Mouse (Mus musculus): ENCODE measurements around the gene Nup107. TPM values are rescaled to one million over a fixed set of nuclear protein-coding genes. Genes with fewer than 3 reads are reported as not detected.

Gene Nup107
- polyA plus RNA-seq, 1 experiment from 2014 or later: 45.2 TPM

GRCm38 (mm10) chr10:117783786-117784420, 8.6 kb downstream of the Nup107 start:
- Histone ChIP-seq H3K27me3 (ENCODE audit: control insufficient read depth, insufficient read depth, low read length) (no peaks in the 10 kb centered on the region), H3K4me1 (ENCODE audit: control insufficient read depth, insufficient read depth, low read length) (no peaks in the 10 kb centered on the region), H3K9ac (replicated peaks; ENCODE audit: low read length) (no peak overlapping the region), H3K4me3 (replicated peaks; ENCODE audit: low read depth, low read length) (no peak overlapping the region), H3K27ac (replicated peaks; ENCODE audit: low read depth, low read length) (no peak overlapping the region), H3K9me3 (ENCODE audit: control insufficient read depth, low read length) (no peaks in the 10 kb centered on the region), H3K36me3 (ENCODE audit: control insufficient read depth, insufficient read depth, low read length) (peaks cover 69% of the 10 kb centered on the region), H3K4me2 (ENCODE audit: low read length) (no peak overlapping the region)
- no peak for ATAC-seq (ENCODE audit: low FRiP score, low TSS enrichment)
- no peak for DNase-seq
- WGBS: 97% methylated on average over 13 of the region's 13 CpGs

DNA sequence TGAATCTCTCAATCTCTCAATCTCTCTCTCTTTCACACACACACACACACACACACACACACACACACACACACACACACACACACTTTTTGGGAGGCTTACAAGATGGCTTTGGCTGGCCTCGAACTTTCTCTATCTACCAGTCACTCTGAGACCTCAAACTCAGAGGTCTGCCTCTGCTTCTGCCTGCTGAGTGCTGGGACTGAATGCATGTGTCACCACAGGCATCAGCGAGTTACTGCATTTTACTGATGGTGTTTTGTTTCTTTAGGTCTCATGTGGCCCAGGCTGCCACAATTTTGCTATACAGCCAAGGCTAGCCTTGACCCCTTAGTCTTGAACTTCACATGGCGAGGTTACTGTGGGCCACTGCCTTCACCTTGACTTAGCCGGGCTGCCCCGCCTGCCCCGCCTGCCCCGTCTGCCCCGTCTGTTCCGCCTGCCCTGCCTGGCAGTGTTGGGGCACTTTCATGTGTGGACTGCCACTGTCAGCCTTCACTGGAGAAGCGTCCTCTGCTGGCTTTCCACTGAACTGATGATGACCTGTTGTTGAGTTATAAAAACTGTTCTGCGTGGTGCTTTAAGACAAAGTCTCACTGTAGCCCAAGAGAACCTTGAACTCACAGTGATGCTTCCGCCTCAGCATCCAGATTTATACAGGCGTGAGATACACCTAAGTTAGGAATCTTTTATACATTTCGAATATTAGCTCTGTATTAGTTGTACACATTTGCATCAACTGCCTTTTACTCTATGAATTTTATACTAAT, 9.8 kb downstream of the Nup107 start:
- no peak for ATAC-seq (ENCODE audit: low FRiP score, low TSS enrichment)
- WGBS: 94% methylated on average over 14 of the region's 14 CpGs
- Histone ChIP-seq H3K27ac (replicated peaks; ENCODE audit: low read depth, low read length) (no peak overlapping the region), H3K4me3 (replicated peaks; ENCODE audit: low read depth, low read length) (no peak overlapping the region), H3K9ac (replicated peaks; ENCODE audit: low read length) (no peak overlapping the region), H3K4me1 (ENCODE audit: control insufficient read depth, insufficient read depth, low read length) (no peaks in the 10 kb centered on the region), H3K4me2 (ENCODE audit: low read length) (no peak overlapping the region), H3K36me3 (ENCODE audit: control insufficient read depth, insufficient read depth, low read length) (peaks cover 78% of the 10 kb centered on the region), H3K27me3 (ENCODE audit: control insufficient read depth, insufficient read depth, low read length) (no peaks in the 10 kb centered on the region), H3K9me3 (ENCODE audit: control insufficient read depth, low read length) (no peaks in the 10 kb centered on the region)
- DNase-seq: no peak

DNA sequence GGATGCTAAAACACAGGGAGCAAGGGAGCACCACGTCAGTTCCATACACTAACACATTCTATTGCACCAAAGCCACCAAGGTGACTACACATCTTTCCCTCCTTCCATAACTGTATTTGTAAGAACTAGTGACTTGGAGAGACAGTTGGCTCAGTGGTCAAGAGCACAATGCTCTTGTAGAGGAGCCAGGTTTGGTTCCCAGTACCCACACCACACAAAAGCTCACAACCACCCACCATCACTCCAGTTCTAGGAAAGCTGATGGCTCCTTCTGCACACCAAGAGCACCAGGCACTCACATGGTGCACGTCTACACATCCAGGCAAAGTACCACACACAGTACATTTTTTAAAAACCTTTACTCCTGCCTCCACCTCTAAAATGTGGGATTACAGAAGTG, 10.4 kb downstream of the Nup107 start:
- no peak for ATAC-seq (ENCODE audit: low FRiP score, low TSS enrichment)
- Histone ChIP-seq H3K4me2 (ENCODE audit: low read length) (no peak overlapping the region), H3K27ac (replicated peaks; ENCODE audit: low read depth, low read length) (no peak overlapping the region), H3K9me3 (ENCODE audit: control insufficient read depth, low read length) (no peaks in the 10 kb centered on the region), H3K4me3 (replicated peaks; ENCODE audit: low read depth, low read length) (no peak overlapping the region), H3K4me1 (ENCODE audit: control insufficient read depth, insufficient read depth, low read length) (no peaks in the 10 kb centered on the region), H3K27me3 (ENCODE audit: control insufficient read depth, insufficient read depth, low read length) (no peaks in the 10 kb centered on the region), H3K36me3 (ENCODE audit: control insufficient read depth, insufficient read depth, low read length) (peaks cover 77% of the 10 kb centered on the region), H3K9ac (replicated peaks; ENCODE audit: low read length) (no peak overlapping the region)
- no peak for DNase-seq
- WGBS: 93% methylated on average over 2 of the region's 2 CpGs

DNA sequence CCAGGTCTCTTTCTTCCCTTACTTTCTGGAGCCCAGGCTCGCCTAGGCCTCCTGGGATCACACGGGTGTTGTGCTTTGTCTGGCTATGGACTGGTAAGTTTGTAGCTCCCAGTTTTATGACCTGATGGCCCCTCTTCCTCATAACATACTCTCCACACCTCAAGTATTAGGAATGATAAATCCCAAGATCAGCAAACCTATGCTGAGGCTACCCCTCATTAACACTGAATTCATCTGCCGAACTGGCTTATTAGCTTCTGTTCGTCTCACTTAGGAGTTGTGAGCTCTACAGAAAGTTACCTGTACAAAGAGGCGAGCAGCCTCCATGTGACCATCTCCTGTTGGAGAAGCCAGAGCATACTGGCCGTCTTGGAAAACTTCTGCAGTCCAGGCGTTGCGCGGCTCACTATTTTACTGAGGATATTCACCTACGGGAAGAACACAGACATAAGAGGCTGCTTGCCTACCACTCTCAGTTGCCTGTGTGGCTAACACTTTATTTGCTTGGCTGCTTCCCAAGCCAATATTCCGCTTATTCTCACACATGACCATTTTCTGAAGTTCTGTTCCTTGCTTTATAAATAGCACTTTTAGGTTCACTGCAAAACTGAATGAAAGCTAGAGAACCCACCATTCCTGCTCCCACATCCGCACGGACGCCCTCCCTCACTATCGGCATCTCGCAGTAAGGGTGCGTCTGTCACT, 11.3 kb downstream of the Nup107 start:
- DNase-seq: no peak
- Histone ChIP-seq H3K4me1 (ENCODE audit: control insufficient read depth, insufficient read depth, low read length) (no peaks in the 10 kb centered on the region), H3K9ac (replicated peaks; ENCODE audit: low read length) (no peak overlapping the region), H3K4me2 (ENCODE audit: low read length) (no peak overlapping the region), H3K27ac (replicated peaks; ENCODE audit: low read depth, low read length) (no peak overlapping the region), H3K4me3 (replicated peaks; ENCODE audit: low read depth, low read length) (no peak overlapping the region), H3K36me3 (ENCODE audit: control insufficient read depth, insufficient read depth, low read length) (peaks cover 78% of the 10 kb centered on the region), H3K27me3 (ENCODE audit: control insufficient read depth, insufficient read depth, low read length) (no peaks in the 10 kb centered on the region), H3K9me3 (ENCODE audit: control insufficient read depth, low read length) (no peaks in the 10 kb centered on the region)
- WGBS: 95% methylated on average over 17 of the region's 17 CpGs
- no peak for ATAC-seq (ENCODE audit: low FRiP score, low TSS enrichment)

GRCm38 (mm10) chr10:117780306-117780911, 12.1 kb downstream of the Nup107 start:
- Histone ChIP-seq H3K36me3 (ENCODE audit: control insufficient read depth, insufficient read depth, low read length) (peaks cover 79% of the 10 kb centered on the region), H3K27me3 (ENCODE audit: control insufficient read depth, insufficient read depth, low read length) (no peaks in the 10 kb centered on the region), H3K4me3 (replicated peaks; ENCODE audit: low read depth, low read length) (no peak overlapping the region), H3K4me1 (ENCODE audit: control insufficient read depth, insufficient read depth, low read length) (no peaks in the 10 kb centered on the region), H3K4me2 (ENCODE audit: low read length) (no peak overlapping the region), H3K27ac (replicated peaks; ENCODE audit: low read depth, low read length) (no peak overlapping the region), H3K9me3 (ENCODE audit: control insufficient read depth, low read length) (no peaks in the 10 kb centered on the region), H3K9ac (replicated peaks; ENCODE audit: low read length) (no peak overlapping the region)
- no peak for DNase-seq
- no peak for ATAC-seq (ENCODE audit: low FRiP score, low TSS enrichment)
- 95% methylated on average over 6 of the region's 6 CpGs for WGBS

GRCm38 (mm10) chr10:117779581-117780305, 12.8 kb downstream of the Nup107 start:
- Histone ChIP-seq H3K9ac (replicated peaks; ENCODE audit: low read length) (no peak overlapping the region), H3K4me1 (ENCODE audit: control insufficient read depth, insufficient read depth, low read length) (no peaks in the 10 kb centered on the region), H3K4me2 (ENCODE audit: low read length) (no peak overlapping the region), H3K36me3 (ENCODE audit: control insufficient read depth, insufficient read depth, low read length) (peaks cover 79% of the 10 kb centered on the region), H3K27ac (replicated peaks; ENCODE audit: low read depth, low read length) (no peak overlapping the region), H3K4me3 (replicated peaks; ENCODE audit: low read depth, low read length) (no peak overlapping the region), H3K9me3 (ENCODE audit: control insufficient read depth, low read length) (no peaks in the 10 kb centered on the region), H3K27me3 (ENCODE audit: control insufficient read depth, insufficient read depth, low read length) (no peaks in the 10 kb centered on the region)
- ATAC-seq (ENCODE audit: low FRiP score, low TSS enrichment): no peak
- WGBS: 91% methylated on average over 8 of the region's 8 CpGs
- no peak for DNase-seq

DNA sequence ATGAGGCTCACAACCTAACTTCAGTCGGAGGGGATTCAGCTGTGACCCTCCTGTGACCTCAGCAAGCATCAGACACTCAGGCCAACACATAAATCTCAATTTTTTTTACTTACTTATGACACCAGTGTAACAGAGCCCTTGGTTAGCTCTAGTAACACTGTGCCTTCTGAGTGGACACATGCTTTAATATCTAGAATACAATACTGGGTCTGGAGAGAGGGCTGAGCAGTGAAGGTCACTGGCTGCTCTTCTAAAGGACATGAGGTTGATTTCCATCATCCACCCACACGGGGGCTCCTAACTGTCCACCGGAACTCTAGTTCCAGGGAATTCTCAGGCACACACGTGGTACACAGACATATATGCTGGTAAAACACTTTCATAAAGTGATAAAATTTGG, 13.6 kb downstream of the Nup107 start:
- H3K4me1 ChIP-seq (ENCODE audit: control insufficient read depth, insufficient read depth, low read length): no peaks in the 10 kb centered on the region
- H3K4me2 ChIP-seq (ENCODE audit: low read length): no peak overlapping the region
- H3K4me3 ChIP-seq (replicated peaks; ENCODE audit: low read depth, low read length): no peak overlapping the region
- H3K36me3 ChIP-seq (ENCODE audit: control insufficient read depth, insufficient read depth, low read length): peaks cover 82% of the 10 kb centered on the region
- H3K9ac ChIP-seq (replicated peaks; ENCODE audit: low read length): no peak overlapping the region
- ATAC-seq (ENCODE audit: low FRiP score, low TSS enrichment) (no peak), DNase-seq (no peak)
- H3K9me3 ChIP-seq (ENCODE audit: control insufficient read depth, low read length): no peaks in the 10 kb centered on the region
- no peak overlapping the region for H3K27ac ChIP-seq (replicated peaks; ENCODE audit: low read depth, low read length)
- 93% methylated on average over 4 of the region's 4 CpGs for WGBS
- H3K27me3 ChIP-seq (ENCODE audit: control insufficient read depth, insufficient read depth, low read length): no peaks in the 10 kb centered on the region

GRCm38 (mm10) chr10:117778328-117778910, 14.1 kb downstream of the Nup107 start:
- H3K36me3 ChIP-seq (ENCODE audit: control insufficient read depth, insufficient read depth, low read length): peaks cover 82% of the 10 kb centered on the region
- H3K9me3 ChIP-seq (ENCODE audit: control insufficient read depth, low read length): no peaks in the 10 kb centered on the region
- 94% methylated on average over 12 of the region's 12 CpGs for WGBS
- no peak for DNase-seq
- no peaks in the 10 kb centered on the region for H3K4me1 ChIP-seq (ENCODE audit: control insufficient read depth, insufficient read depth, low read length)
- no peaks in the 10 kb centered on the region for H3K27me3 ChIP-seq (ENCODE audit: control insufficient read depth, insufficient read depth, low read length)
- no peak overlapping the region for H3K27ac ChIP-seq (replicated peaks; ENCODE audit: low read depth, low read length)
- ATAC-seq (ENCODE audit: low FRiP score, low TSS enrichment): no peak
- no peak overlapping the region for H3K4me2 ChIP-seq (ENCODE audit: low read length)
- no peak overlapping the region for H3K4me3 ChIP-seq (replicated peaks; ENCODE audit: low read depth, low read length)
- H3K9ac ChIP-seq (replicated peaks; ENCODE audit: low read length): no peak overlapping the region
